Mouse (Mus musculus): ENCODE results near the gene Rbfox2.

DNA sequence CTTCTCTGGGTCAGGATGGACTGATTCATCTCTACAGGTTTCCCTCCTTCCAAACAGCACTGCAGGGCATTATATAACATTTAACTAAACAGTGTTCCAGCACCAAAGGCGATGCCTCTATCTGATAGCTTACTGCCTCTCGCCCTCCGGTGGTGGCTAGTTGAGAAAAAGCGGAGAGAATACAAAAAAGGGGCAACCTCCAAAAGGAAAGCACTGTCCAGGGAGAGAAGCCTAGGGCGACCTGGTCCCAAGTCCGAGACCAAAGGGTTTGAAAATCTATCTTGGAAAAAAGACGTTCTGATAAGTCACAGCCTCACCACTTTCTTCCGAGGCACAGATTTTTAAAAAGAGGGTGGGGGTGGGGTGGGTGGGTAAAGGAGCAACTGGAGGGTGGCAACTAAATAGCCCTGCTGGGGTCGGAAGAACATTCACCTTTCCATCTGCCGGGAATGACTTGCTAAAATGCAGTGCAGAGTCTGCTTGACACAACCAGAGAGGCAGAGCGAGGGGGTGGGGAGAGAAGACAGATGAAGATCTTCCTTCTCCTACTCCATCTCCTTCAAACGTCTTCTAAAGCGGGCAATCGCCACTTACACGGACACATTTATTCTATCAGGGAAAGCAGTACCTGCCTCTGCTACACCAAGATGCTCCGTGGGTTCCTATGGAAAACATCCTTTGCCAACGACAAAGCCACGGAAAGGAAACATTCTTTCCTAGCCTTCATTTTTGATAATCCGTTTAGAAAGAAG lies 154.3 kb downstream of the Rbfox2 start:
- TF ChIP-seq POLR2A (IDR thresholded peaks at IDR 0.05; ENCODE audit: extremely low read depth, insufficient read depth, low read length) = peak; percentile 44; the same call in 1 of the 2 replicates
- peak; percentile 36 for TF ChIP-seq CTCF (IDR thresholded peaks at IDR 0.05; ENCODE audit: extremely low read depth, insufficient read depth, low read length)

Data from cortical plate, adult 2 months (tissue).